Mouse (Mus musculus) ES-CJ7 (cell line): ENCODE measurements around the gene Sgca.

Source experiments
- DNase-seq: peaks from one replicate; pipeline ENCODE4 v3.0.0; 2011; ENCODE audit warnings: low read depth, low spot score

The Sgca gene

GRCm38 (mm10) chr11:95001584-95002347 is 25.6 kb upstream of the Sgca start:
- no peak for DNase-seq

- peak; percentile 86 for DNase-seq
Measured at GRCm38 (mm10) chr11:95001058-95001457, 24.9 kb upstream of the Sgca start.

DNA sequence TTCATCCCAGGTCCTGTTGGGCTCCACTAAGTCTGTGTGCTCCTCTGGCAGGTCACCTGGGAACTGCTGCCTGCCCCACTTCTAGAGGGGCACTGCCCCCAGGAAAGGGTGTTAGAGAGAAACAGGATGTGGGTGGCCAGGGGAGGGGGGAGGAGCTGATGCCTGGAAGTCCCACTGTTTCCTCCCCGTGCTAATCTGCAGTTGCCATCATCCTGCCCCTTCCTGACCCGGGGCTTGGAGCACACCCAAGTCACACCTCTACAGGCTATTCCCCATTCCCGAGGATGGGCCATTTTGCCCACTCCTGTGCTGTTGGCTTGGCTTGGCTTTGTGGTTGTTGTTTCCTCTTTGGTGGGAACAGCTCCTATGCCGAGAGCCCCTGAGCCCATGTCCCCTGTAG is 24.4 kb upstream of the Sgca start:
- no peak for DNase-seq

GRCm38 (mm10) chr11:95000128-95000527 is 24.0 kb upstream of the Sgca start:
- DNase-seq: no peak

- no peak for DNase-seq
Measured at GRCm38 (mm10) chr11:94998041-94998531, 22.0 kb upstream of the Sgca start.

DNA sequence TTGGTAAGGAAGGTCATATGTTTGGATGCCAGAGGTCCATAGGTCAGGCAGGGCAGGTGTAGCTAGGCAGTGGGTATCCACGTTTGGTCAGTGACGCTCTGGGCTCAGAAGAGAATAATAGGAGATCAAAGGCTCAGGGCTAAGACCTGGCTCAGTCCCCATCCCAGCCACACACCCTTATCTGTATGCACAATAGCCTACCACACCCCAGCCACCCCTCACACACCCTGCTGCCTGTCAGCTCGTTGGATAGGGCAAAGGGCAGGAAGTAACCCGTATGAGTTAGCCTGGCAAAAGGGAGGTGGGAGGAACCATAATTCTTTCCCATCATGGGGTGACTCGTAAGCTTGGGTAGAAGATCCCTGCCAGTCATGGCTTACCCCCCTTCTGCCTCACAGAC is 21.5 kb upstream of the Sgca start:
- no peak for DNase-seq

- DNase-seq: no peak
Measured at GRCm38 (mm10) chr11:94996984-94997383, 20.9 kb upstream of the Sgca start.

- DNase-seq: no peak
Measured at GRCm38 (mm10) chr11:94996101-94996500, 20.0 kb upstream of the Sgca start.

DNA sequence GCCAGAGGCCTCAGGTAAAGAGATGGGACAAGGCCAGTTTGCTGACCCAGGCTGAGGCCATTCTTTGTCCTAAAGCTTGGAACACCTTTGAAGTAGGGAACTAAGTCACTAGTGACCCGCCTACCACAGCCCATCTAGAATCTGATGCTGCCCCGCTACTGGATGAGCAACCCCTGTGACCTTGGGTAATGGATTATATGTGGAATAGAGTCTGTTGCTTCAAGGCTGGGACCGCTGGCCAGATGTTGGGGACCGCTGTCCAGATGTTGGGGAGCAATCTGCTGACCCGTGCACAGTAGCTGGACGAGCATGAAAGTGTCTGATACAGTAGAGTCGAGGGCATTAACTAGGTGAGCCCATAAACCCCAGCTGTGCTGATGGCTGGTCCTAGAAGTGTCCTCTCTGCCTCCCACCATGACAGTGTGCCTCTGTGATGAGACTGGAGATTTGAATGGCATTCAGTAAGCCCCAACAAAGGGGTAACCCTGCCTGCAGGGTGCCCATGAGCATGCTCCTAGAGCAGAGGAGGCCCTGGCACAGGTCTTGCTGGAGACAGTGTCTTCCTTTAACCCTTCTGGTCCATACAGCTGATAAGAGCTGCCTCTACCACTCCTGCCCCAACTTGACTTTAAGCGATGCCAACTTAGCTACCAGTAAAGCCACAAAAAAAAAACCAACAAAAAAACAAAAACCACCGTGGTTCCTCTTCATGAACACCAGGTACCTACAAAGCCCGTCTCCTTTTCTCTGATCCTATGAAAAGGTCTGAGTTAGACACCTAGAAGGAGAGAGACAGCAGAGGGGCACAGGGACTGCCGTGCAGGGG is 19.0 kb upstream of the Sgca start:
- DNase-seq: no peak

- DNase-seq: no peak
Measured at GRCm38 (mm10) chr11:94994208-94994814, 18.2 kb upstream of the Sgca start.

DNA sequence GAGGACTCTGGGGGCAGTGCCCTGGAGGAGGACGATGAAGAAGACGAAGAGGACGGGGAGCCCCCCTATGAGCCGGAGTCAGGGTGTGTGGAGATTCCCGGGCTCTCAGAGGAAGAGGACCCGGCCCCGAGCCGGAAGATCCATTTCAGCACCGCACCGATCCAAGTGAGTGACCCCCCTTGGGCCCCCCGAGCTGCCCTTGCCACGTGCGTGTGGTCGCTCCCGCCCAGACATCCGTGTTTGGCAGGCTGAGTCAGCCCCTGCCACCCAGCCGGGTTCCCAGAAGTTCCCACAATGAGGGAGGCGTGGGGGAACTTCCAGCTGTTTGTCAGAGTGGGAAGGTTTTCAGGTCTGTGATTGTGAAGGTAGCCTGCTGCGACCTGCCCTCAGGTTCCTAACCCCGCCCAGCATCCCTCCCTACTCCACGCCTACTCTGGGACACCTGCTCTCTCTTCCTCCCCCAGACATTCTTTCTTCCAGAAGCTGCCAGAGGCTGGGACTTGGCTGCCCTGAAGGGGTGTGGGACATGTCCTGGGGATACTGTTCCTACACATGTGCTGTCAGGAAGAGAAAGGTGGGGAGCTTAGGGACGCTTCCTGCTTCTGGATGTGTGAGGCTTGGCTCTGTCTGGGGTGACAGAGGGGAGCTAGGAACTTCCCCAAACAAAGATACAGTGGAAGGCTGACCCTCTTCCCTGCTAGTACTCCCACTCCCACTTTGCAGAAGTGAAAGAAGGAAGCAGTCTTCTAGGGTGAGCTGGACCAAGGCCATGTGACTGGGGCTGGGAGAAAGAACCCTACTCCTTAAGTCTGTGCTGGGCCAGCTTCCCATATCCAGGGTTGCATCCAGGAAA is 16.9 kb upstream of the Sgca start:
- DNase-seq: peak; percentile 90

DNA sequence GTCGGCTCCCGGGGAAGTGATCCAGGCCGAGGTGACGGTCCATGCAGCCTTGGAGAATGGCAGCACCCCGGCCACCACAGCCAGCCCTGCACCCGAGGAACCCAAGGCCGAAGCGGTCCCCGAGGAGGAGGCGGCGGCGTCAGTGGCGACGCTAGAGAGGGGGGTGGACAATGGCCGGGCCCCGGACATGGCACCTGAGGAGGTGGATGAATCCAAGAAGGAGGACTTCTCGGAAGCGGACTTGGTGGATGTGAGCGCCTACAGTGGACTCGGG is 16.3 kb upstream of the Sgca start:
- DNase-seq: no peak

GRCm38 (mm10) chr11:94991641-94992479 is 15.7 kb upstream of the Sgca start:
- no peak for DNase-seq

DNA sequence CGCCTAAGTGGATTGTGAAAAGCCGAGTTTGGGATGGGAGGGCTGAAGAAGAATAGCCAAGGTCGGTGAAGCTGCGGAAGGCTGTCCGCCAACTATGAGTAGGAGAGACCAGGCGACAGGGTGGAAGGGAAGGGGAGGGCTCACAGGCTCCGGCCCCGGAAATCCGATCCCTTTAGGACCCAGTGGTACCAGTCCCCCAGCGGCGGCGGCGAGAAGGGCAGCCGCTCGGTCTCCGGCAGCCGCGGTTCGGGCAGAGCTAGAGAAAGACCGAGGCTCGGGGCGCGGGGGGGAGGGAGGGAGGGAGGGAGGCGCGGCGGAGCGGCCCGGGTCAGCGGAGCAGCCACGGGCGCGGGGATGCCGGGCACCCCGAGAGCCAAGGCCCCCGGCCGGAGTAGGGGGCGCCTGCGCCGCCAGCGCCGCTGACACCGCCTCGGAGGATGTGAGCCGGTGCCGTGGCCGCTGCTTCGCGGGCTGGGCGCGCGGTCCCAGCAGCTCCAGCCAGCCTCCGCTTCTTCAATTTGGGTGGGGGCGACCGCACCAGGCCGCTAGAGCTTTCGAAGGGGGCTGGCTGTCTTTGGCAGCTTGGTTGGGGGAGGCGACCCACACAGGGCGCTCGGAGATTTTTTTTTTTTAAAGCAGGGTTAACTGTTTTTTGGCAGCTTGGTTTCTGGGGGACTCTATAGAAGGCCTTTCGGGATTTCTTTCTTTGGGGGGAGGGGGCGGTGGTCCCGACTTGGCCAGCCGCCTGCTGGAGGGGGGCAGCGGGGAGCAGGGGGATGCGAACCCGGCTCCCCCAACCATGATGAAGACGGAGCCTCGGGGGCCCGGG is 14.8 kb upstream of the Sgca start, which contains the start of gene Ppp1r9b:
TSS of gene Ppp1r9b (plus strand) at position 287 of the 829 bp plus-strand sequence.
- DNase-seq: peak; percentile 87

DNA sequence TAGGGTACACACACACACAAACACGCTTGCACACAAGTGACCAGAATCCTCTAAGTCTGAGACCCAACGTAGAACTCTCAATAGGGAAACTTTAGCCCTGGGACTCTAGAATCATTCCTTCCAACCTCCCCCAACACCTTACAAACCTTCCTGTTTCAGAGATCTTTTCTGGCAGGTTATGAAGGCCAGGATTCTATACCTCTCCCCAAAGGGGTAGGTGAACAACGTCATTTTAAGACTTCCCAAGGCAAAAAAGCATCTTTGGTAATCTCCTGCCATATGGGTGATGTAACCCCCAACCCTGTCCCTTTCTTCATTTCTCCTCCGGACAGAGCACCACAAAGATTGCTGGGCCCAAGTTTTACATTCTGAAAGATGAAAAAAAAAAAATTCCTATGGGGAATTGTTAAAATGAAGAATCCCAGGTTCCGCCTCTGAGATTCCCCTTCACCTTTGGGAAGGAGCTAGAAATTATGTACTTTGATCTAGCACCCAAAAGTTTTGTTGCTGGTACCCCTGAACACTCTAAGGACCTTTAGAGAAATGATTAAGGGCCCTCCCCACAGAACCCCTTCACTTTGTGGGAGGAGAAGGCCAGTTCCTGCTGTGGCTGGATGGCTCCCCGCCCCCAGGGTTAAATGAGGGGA is 14.1 kb upstream of the Sgca start:
- no peak for DNase-seq

- peak; percentile 92 for DNase-seq
Measured at GRCm38 (mm10) chr11:94989562-94990017, 13.5 kb upstream of the Sgca start.

DNA sequence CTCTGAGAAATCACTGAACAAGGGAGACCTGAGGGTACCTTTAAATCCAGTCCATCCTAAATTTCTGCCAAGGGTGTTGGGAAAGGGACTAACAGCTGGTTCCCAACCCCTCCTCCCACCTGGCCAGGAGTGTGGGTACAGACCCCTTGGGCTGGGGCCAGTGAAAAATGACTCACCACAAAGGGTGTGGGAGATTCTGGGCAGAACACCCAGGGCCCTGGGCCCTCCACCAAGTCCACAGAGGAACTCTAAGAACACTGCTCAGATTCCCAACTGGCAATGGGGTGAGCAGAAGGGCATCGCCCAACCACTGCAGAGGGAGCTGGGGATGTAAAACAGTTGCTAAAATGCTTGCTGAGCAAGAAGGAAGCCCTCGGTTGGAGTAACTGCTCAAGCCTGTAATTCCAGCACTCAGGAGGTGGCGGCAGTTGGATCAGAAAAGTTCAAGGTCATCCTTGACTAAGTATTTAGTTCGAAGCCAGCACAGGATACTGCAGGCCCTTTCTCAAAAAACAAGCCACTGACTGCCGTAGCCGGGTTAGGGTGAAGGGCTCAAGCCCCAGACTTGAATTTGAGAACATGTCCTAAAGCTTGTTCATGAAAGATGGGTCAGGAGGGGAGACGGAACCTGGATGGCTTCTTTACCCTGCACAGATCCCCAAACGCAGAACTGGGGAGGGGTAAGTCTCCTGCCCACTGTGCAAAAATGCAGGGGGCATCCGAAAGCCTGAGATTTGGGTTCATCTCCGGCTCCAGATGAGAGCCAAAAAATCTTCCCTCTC is 12.8 kb upstream of the Sgca start:
- DNase-seq: peak; percentile 48

GRCm38 (mm10) chr11:94987851-94988250 is 11.7 kb upstream of the Sgca start:
- DNase-seq: peak; percentile 58
